Mouse (Mus musculus): ENCODE results near the gene Rasd1.
"Not testable (repeated sequence)": the region's sequence is repeated elsewhere in the genome, so short reads cannot be mapped to it uniquely, and the experiment has no call there.

The Rasd1 gene

DNA sequence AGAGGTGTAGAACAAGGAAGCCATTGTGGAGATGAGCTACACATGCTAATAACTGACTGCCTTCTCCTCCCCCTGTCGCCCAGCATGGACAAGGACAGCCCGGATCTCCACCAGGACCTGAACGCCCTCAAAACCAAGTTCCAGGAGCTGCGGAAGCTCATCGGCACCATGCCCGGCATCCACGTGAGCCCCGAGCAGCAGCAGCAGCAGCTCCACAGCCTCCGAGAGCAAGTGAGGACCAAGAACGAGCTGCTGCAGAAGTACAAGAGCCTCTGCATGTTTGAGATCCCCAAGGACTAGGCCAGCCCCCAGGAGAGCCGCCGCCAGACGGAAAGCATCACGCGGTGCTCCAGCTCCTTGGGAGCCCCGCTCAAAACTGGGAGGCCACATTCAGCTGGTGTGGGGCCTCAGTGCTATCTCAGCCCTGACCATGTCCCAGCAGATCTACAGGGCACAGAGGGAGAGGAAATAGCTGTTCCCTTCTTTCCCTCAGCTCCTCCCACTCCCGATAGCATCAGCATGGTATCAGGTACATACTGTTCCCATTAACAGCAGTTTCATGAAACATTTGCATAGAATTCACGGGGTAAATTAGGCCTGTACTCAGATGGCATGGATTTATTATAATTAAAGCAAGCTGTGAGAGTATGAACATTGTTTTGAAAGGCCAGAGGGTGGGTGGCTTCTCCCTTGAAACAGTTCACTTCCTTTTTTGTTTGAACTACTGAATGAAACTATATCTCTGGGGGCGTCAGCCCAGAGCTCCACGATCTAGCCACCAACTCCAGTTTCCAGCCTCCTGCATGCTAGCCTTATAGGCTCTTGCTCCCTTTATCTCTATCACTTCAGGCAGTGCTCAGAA lies 4.0 kb downstream of the Rasd1 start:
- DNase-seq = peak; percentile 29

DNA sequence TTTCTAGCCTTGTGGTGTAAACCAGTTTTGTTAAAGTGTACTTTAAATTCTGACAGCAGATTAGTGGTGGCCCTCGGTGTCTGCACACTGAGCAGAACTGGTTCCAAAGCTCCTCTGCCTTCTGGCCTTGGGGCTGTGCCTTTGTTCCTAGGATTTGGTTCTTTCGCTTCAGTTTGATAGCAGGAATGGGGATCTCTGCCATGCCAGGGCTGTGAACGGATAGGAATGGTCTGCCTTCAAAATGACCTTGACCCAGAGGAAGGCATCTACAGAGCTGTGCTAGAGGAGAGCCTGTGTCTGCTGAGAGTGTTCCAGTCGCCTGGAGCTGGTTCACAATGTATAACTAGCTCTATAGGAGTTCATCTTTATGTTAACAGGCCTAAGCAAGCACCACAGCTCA lies 5.3 kb downstream of the Rasd1 start:
- no peak for DNase-seq

DNA sequence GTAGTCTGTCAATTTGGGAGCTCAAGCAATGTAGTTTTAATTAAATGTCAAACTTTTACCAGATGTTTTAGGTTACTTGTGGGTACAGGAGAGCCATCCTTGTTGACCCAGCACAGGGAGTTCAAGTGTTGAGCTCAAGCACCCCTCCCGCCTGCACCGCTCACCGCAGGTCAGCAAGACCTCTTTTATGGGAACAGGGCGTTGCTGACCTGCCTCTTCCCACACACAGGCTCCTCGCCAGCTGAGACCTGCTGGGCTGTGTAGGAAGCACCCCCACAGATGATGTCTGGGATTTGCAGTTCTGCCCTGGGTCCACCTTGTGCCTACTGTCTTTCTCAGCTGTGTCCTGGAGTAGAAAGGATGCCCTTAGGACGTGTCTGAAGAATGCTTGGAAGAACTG lies 8.0 kb downstream of the Rasd1 start:
- DNase-seq = no peak

DNA sequence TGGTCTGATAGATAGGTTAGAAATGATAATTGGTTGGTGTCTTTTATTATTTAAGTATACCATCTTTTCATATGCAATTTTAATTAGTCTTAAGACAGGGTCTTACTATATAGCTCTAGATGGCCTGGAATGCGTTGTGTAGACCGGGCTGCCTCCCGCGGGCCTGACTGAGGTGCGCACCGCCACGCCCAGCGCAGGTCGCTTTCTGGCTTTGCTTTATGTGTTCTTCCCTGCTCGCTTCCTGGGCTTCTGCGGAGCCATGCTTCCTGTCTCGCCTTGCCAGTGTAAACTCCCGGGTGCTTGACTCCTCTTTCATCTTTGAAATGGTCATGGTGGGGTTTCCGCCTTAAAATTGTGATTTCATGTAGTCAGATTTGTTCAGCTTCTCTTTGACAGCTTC lies 11.9 kb downstream of the Rasd1 start:
- no peak for DNase-seq

DNA sequence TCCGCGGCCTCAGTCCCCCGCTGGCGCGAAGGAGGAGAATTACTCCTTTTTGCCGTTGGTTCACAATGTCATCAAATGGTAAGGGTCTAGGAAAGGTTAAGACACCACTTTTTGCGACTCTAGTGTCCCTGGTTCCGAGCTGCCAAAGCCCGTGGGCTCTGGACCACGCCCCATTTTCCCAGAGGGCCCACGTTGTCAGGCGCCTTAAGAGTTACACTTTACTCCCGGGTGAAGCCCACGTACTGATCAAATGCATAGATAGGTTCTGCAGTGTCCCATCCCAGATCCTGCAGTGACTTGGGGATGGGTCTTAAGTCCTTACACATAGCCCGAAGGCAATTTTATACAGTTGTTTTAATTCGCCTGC lies 16.4 kb downstream of the Rasd1 start:
- DNase-seq = peak; percentile 37

DNA sequence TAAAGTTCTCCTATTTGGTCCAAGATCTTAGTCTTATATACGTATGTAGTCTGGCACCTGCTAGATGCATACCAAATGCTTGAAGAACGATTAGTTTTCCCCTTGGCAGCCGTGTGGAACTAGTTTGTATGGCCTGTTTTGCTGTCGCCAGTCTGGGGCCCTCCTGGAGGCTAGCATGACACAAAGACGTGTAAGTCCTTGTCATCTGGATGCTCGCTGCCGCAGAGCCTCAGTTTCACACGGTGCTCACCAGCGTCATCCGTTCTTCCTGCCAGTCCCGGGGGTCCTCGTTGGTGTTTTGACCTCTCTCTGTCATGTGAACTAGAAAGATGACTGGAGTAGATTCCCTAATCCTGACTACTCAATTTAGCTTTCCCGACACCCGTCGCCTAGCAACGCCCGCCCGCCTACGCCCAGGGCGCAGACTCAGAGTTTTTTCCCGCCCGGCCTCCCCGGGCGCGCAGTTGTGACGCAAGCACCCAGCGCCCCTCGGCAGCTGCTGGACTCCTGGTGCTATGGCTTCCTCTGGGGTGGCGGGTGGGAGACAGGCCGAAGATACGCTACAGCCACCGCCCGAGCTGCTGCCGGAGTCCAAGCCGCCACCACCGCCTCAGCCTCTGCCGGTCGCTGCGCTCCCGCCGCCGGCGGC lies 16.9 kb downstream of the Rasd1 start, which contains the start of gene Med9:
Med9 (plus strand) TSS at position 455 of the 649 bp plus-strand sequence.
- DNase-seq = peak; percentile 98

DNA sequence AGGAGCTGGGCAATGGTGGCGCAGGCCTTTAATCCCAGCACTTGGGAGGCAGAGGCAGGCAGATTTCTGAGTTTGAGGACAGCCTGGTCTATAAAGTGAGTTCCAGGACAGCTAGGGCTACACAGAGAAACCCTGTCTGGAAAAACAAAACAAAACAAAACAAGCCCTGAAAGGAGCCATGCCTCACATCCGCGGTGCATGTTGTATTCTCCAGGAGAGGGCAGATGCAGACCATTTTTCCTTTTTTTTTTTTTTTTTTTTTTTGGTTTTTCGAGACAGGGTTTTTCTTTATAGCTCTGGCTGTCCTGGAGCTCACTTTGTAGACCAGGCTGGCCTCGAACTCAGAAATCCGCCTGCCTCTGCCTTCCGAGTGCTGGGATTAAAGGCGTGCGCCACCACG lies 19.9 kb downstream of the Rasd1 start:
- not testable (repeated sequence) for DNase-seq

DNA sequence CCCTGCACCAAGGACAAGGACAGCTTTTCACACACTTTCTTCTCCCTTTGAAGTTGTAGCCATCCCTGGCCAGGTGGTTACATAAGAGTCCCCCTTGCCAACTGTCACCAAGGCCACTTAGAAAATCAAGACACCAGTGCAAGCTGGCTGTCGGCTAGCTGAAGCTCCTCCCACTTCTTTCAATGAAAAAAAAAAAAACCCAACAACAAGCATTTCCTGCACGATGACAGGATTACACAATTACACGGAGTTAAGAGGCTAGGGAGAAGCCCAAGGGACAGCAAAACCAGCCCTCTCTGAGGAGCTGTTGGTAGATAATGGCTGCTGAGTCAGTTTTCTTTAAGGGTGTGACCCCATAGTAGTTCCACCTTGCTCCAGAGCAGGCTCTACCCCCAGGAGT lies 23.4 kb downstream of the Rasd1 start:
- no peak for DNase-seq

DNA sequence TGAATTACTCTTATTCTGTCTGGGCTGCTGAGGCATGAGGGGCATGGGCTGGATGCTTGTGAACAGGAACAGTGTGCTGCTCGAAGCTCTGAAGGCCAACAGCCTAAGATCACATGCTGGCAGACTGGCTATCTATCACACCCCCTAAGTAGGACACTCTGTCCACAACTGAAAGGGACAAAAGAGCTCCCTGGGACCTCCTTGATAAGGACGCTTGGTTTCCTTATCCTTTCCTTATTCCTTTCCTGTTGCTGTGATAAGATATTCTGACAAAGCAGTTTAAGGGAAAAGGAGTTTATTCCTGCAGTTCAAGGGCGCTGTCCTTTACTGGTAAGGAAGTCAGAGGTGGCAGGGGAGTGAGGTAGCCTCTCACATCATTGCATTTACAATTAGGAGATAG lies 24.1 kb downstream of the Rasd1 start:
- DNase-seq = no peak

DNA sequence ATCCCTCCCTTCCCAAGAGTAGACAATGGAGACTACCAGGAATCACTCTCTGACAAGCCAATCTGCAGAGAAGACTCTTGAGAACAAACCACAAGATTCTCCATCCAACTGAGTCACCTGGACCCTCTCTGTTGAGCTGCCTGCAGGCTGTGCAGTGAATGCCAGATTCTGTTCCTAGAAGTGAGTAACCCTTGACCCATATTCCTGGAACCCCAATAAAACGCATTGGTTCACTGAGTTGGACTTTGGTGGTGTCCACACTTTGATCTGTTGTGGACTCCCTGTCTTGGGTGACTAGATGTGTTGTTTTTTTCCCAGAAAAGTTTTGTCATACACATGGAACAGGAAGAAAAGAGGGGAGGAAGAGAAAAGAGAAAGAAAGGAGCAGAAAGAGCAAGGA lies 24.9 kb downstream of the Rasd1 start:
- no peak for DNase-seq

DNA sequence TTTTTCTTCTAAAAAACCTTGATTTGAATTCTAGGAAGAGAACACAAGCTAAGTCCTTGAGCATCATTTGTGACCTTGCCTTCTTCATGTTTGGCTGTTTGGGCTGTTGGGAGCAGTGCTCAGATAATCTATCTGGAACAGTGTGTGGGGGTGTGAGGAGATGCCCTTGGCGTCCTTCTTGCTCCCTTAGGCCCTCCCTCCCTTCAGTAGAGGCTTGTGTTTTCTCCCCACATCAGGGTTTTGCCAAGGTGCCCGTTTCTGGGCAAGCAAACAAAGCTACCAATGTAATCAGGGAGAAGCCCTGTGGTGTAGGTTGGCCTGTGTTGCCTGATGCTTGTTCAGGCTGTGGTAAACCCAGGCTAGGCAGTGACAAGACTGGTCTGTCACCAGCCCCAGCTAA lies 27.1 kb downstream of the Rasd1 start:
- DNase-seq = no peak

DNA sequence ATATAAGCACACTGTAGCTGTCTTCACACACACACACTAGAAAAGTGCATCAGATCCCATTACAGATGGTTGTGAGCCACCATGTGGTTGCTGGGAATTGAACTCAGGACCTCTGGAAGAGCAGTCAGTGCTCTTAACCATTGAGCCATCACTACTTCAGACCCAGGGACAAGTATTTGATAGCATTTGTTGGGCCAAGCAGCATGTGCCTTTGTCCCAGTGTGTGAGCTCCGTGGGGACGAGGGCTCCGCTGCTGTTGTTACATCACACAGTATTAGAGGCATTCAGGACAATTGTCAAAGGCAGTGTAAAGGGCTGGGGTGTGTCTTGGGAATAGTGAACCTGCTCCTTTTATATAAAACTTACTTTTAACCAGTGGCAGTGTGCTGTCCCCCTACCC lies 27.7 kb downstream of the Rasd1 start:
- DNase-seq = no peak

DNA sequence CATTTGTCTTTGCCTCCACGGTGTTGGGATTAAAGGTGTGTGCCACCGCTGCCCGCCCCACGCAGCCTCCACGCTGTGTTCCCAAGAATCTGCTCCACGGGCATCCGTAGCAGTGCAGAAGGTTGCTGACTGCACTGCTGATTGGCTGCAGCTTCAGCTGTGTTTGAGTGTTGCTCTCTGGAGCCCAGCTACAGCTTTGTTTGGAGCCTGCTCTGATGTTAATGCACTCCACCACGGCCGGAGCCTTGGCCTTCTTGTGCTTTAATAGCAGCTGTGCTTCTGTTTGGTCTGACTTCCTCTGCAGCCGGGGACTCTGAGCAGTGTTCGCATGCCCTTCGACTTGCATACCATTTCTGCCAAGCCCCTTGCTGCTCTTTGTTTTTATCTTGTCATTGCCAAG lies 30.8 kb downstream of the Rasd1 start:
- DNase-seq = peak; percentile 12

DNA sequence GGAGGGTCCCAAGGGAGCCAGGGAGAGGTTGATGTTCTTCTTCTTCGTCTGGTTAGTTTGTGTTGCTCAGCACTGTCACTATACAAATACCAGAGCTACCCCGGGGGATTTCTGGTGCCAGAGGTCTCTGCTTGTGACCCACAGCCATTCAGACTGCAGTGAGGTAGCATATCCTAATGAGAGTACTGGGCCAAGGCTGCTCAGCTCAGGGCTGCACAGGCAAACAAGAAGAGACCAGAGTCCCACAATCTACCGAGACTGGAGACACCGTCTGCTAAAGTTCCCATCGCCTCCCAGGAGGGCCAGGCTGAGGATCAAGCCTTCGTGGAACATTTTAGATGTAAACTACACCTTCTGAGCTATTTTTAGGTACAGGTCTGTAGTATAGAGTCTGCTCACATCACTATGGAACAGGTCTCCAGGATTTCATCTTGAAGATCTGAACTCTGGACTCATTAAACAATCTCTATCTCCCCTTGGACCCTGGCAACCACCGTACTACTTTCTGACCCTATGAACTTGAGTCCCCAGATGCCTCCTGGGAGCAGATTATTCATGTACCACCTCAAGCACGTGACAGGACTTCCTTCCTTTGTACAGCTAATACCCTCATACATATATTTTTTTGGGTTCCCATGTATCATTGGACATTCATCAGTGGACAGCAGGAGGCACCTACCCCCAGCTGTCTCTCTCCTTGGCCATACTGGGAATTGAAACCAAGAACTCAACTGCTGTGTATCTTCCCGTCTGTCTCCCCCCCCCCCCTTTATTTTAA lies 32.0 kb downstream of the Rasd1 start:
- DNase-seq = no peak

DNA sequence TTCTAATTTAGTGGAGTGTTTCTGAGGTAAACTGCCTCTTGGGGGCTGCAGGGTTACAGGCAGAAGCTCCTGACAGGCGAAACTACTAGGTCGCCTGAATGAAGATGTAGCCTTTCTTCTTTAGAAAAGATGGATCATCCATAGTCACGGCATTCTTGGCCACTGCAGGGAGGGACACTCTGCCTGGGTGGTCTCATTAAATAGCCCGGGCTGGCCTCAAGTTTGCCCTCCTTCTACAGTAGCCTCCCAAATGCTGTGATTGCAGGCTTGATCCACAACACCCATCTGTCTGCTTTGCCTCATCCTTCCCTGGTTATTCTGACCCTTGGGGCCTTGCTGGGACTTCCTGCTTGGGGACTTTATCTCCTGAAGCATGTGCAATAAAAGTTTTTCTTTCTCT lies 34.7 kb downstream of the Rasd1 start:
- DNase-seq = no peak

DNA sequence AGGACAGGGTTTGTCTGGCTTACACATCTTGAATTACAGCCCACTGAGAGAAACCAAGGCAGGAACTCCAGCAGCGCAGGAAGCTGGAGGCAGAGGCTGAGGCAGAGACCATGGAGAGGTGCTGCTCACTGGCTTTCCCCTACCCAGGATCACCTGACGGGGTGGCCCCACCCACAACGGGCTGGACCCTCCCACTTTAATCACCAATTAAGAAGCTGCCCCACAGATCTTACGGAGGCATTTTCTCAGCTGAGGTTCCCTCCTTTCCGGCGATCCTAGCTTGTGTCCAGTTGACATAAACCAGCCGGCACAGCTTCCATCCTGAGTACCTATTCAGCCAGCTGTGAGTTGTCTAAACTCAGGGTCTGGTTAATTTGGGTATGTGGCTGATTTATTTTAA lies 43.5 kb downstream of the Rasd1 start:
- peak; percentile 38 for DNase-seq

DNA sequence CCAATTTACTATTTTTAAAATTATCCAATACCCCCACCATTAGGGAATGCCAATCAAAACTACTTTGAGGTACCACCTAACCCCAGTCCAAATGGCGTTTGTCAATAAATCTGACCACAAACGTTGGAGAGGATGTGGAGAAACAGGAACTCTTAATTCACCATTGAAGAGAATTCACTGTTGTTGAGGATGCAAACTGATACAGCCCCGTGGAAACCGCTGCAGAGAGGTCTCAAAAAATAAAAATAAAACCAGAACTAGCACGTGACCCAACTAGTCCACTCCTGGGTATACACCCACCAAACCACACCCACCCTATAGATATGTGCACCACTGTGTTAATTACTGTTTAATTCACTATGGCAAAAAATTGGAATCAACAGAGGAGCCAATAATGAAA lies 44.4 kb downstream of the Rasd1 start:
- no peak for DNase-seq

DNA sequence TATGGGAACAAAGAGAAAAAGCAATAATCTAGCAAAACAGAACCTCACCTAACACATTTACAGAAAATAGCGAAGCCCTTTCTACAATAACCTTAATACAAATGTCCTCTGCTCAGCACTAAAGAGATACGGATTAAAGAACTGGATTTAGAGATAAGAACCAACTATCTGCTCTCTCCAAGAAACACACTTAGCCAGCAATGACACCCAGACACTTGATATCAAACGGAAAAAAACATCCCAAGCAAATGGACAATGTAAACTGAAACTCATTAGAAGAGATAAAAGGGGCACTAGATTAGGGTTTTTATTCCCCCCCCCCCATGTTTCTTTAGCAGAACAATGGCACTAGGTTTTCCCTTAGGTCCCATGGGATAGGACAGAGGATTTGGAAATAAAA lies 45.3 kb downstream of the Rasd1 start:
- DNase-seq = no peak

DNA sequence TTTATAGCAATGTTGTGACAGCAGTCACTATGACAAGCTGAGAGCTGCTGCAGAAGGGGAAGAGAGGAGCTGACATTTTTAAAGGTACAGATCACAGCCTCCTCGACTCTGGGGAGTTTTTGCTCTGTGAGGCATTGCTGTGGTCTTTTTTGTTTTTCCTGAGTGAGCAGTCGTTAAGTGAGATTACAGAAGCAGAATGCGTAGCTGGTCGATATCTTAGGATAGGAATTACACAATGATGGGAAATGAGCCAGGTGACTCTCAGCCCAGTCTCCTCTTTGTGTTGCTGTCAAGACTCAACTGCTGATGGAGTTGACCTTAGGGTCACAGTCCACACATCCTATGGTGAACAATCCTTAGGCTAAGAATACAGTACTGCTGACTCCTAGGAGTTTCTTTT lies 46.7 kb downstream of the Rasd1 start:
- DNase-seq = no peak

DNA sequence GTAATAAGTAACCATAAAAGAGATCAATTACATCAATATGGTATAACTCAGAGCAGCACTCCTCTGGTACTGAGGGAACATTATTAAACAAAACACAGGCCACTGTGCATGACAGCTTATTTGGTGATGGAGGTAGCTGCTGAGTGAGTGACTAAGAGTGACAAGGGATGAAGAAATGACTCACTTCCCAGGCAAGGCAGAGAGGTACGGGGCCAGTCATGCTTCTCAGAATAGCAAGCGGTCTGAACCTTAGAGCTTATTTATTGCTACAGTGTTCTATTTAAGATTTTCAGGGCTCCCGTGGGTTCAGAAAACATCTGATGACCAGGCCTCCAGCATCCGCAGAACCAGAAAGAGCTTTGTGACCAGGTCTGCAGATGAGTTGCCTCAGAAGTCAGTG lies 51.0 kb downstream of the Rasd1 start:
- DNase-seq = no peak
